20 mouse cellular contexts compared by ENCODE assay signal in genomic region chr10:7825281-7825665, GRCm38 (mm10).
"Had no signal": no experiment of that assay in that cellular context is flagged by ENCODE, and none has a peak within 500 bp of the region (broad histone marks: within the 10 kb centered on the region; RNA-seq: fewer than 3 reads in every experiment).

No protein-coding gene starts in this region.

- DNase-seq: kidney, adult 2 months; kidney, postnatal 25 days; layer of hippocampus, adult 9-11 months; layer of hippocampus, postnatal 36 days; liver, embryonic 13.5 days; lung, embryonic 14.5 days; right cerebral cortex, adult 18-20 months; right cerebral cortex, postnatal 14 days; right cerebral cortex, postnatal 4 days; thymus, adult 18-20 months; thymus, postnatal 25 days had no signal

- H3K4me1 ChIP-seq: liver, embryonic 13.5 days; midbrain, embryonic 12.5 days; midbrain, embryonic 15.5 days; neural tube, embryonic 12.5 days; neural tube, embryonic 15.5 days had no signal

- ATAC-seq: intestine, embryonic 16.5 days; lung, postnatal 0 days; midbrain, embryonic 15.5 days had no signal

- H3K27ac ChIP-seq: kidney, postnatal 0 days; layer of hippocampus, adult 2 months; left cerebral cortex, adult 2 months; liver, embryonic 13.5 days; midbrain, embryonic 12.5 days; midbrain, embryonic 15.5 days; neural tube, embryonic 12.5 days; neural tube, embryonic 15.5 days had no signal

- H3K4me3 ChIP-seq: layer of hippocampus, adult 2 months; left cerebral cortex, adult 2 months; liver, embryonic 13.5 days; midbrain, embryonic 12.5 days; midbrain, embryonic 15.5 days; neural tube, embryonic 12.5 days; neural tube, embryonic 15.5 days had no signal

- H3K27me3 ChIP-seq: liver, embryonic 13.5 days; midbrain, embryonic 12.5 days; midbrain, embryonic 15.5 days; neural tube, embryonic 12.5 days; neural tube, embryonic 15.5 days had no signal
